Mouse (Mus musculus) left cerebral cortex, postnatal 4 days (tissue): ENCODE measurements around the gene Apoe. TPM values are rescaled to one million over a fixed set of nuclear protein-coding genes. Genes with fewer than 3 reads are reported as not detected.
"Not testable (repeated sequence)": the region's sequence is repeated elsewhere in the genome, so short reads cannot be mapped to it uniquely, and the experiment has no call there.

ENCODE experiments used
- DNase-seq: peaks from one replicate; pipeline ENCODE4 v3.0.0-alpha.2; 2022
- intact Hi-C: fragments of 180-260 bp; cut with DNase I; formaldehyde crosslinking; loops from one replicate; pipeline ENCODE4 v1.15.1; 2025
- total RNA-seq, 2 experiments: library from RNA; stranded (reverse); gene quantifications; 2 replicates each; pipeline ENCODE4 v1.2.3; 2021

Apoe gene
- total RNA-seq, 2 experiments from 2014 or later, result 576 to 662 TPM

GRCm38 (mm10) chr7:19694336-19695212 lies 4.4 kb downstream of the Apoe start:
- intact Hi-C loops, result no loop called here
- no peak for DNase-seq

- intact Hi-C loops, result no loop called here
- peak; percentile 87 for DNase-seq
Measured at GRCm38 (mm10) chr7:19693421-19693820, 5.6 kb downstream of the Apoe start.

- DNase-seq, result no peak
- intact Hi-C loops, result no loop called here
Measured at GRCm38 (mm10) chr7:19691873-19692865, 6.8 kb downstream of the Apoe start, which contains the start of gene Apoc1. TSS of gene Apoc1 (minus strand) at chr7:19692660.

GRCm38 (mm10) chr7:19691434-19691833 lies 7.6 kb downstream of the Apoe start:
- no peak for DNase-seq
- intact Hi-C loops, result no loop called here

GRCm38 (mm10) chr7:19690845-19691244 lies 8.1 kb downstream of the Apoe start:
- intact Hi-C loops, result no loop called here

GRCm38 (mm10) chr7:19688611-19689010 lies 10.4 kb downstream of the Apoe start:
- intact Hi-C loops, result no loop called here
- DNase-seq, result no peak

More at GRCm38 (mm10) chr7:19690845-19691244, 8.1 kb downstream of the Apoe start:
- no peak for DNase-seq

- intact Hi-C loops, result no loop called here
- no peak for DNase-seq
Measured at GRCm38 (mm10) chr7:19688101-19688500, 10.9 kb downstream of the Apoe start.

- intact Hi-C loops, DNase-seq: not testable (repeated sequence)
Measured at GRCm38 (mm10) chr7:19686927-19687583, 11.9 kb downstream of the Apoe start.

GRCm38 (mm10) chr7:19686521-19686920 lies 12.5 kb downstream of the Apoe start:
- no peak for DNase-seq
- intact Hi-C loops, result no loop called here

GRCm38 (mm10) chr7:19685374-19685773 lies 13.6 kb downstream of the Apoe start:
- intact Hi-C loops, result no loop called here
- no peak for DNase-seq

GRCm38 (mm10) chr7:19683771-19684201 lies 15.2 kb downstream of the Apoe start:
- no peak for DNase-seq
- intact Hi-C loops, result no loop called here

- DNase-seq, result no peak
- intact Hi-C loops, result no loop called here
Measured at GRCm38 (mm10) chr7:19682979-19683378, 16.0 kb downstream of the Apoe start.

- DNase-seq, result no peak
- intact Hi-C loops, result no loop called here
Measured at GRCm38 (mm10) chr7:19681202-19681694, 17.7 kb downstream of the Apoe start, which contains the start of the genes Gm44805 and Apoc4. TSS of gene Gm44805 (minus strand) at chr7:19681423. TSS of gene Apoc4 (minus strand) at chr7:19681479.

- intact Hi-C loops, result no loop called here
- DNase-seq, result no peak
Measured at GRCm38 (mm10) chr7:19680702-19681101, 18.3 kb downstream of the Apoe start.

GRCm38 (mm10) chr7:19678901-19679300 lies 20.1 kb downstream of the Apoe start:
- no peak for DNase-seq

GRCm38 (mm10) chr7:19677872-19678271 lies 21.1 kb downstream of the Apoe start, which contains the start of gene Apoc2:
TSS of gene Apoc2 (minus strand) at chr7:19677941.
- intact Hi-C loops, result no loop called here
- DNase-seq, result no peak

More at GRCm38 (mm10) chr7:19678901-19679300, 20.1 kb downstream of the Apoe start:
- intact Hi-C loops, result no loop called here

GRCm38 (mm10) chr7:19676662-19677061 lies 22.3 kb downstream of the Apoe start:
- no peak for DNase-seq
- intact Hi-C loops, result no loop called here

- intact Hi-C loops, result no loop called here
- DNase-seq, result no peak
Measured at GRCm38 (mm10) chr7:19675824-19676223, 23.2 kb downstream of the Apoe start.

- intact Hi-C loops, result no loop called here
- DNase-seq, result no peak
Measured at GRCm38 (mm10) chr7:19673083-19673699, 25.8 kb downstream of the Apoe start.

- intact Hi-C loops, result no loop called here
- no peak for DNase-seq
Measured at GRCm38 (mm10) chr7:19671511-19671910, 27.5 kb downstream of the Apoe start.
